ENCODE assay signal across 13 mouse cellular contexts in the genomic region with DNA sequence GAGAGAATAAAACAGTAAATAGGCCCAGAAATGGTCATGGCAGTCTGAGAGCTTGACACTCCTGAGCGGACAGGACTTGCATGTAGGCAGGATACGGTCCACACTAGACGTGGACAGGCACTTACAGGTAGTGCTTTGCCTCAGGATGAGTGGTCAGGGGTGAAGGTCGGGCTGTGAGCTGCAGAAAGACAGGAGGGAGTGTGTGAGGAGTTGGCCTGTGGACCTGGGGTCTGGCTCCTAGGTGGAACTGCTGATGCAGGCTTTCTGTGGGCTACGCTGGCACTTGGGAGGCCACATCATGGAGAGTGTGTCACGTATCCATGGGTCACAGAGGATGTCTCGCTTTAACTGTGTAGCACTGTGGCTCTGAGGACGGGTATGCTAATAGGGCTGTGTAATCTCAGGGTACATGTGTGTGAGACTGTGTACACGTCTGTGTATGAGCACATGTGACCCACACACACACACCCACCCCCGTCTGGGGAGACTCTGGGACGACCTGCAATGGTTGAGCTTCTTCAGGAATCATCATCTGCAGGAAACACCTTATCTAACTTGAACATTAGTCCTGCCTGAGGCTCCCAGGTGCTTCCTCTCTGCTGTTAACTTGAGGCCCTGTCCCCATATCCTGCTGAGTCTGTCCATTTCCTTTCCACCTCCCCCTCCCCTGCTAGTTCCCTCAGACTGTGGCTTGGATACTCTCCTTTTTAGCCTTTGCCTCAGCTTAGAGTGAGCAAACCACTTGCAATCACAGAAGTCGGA. TPM values are rescaled to one million over a fixed set of nuclear protein-coding genes. Genes with fewer than 3 reads are reported as not detected.
A peak's percentile ranks its signal among the peaks of the same experiment; 100 is the strongest.
DNase-seq lines count a peak whose midpoint lies in the region; ATAC-seq lines count a peak whose summit lies in the region.
"Had no signal": no experiment of that assay in that cellular context is flagged by ENCODE, and none has a peak within 500 bp of the region (broad histone marks: within the 10 kb centered on the region; RNA-seq: fewer than 3 reads in every experiment).

No protein-coding gene starts in this region.

- 49% methylated on average over 12 of the region's 12 CpGs for WGBS in heart, embryonic 13.5 days

- no peaks in the 10 kb centered on the region for H3K36me3 ChIP-seq in heart, embryonic 13.5 days

- DNase-seq in heart, postnatal 25 days (ENCODE audit: low spot score) = no peak
- DNase-seq in CD4-positive, CD25-positive, alpha-beta regulatory T cell, adult 2 months (ENCODE audit: low read depth, low spot score) = peak; percentile 52
- DNase-seq in heart, postnatal 4 days = peak; percentile 18
- DNase-seq in adrenal gland, postnatal 10 days = no peak
- DNase-seq in right cerebral cortex, postnatal 25 days = no peak
- no peak for DNase-seq in cerebellum, adult 18-20 months
- DNase-seq: adrenal gland, adult 2 months; cerebellum, postnatal 36 days; kidney, adult 11 months had no signal

- peaks cover 22% of the 10 kb centered on the region for H3K4me1 ChIP-seq in heart, embryonic 13.5 days

- peak overlapping the region; percentile 81 for H3K27ac ChIP-seq in heart, embryonic 13.5 days (replicated peaks)

- peak overlapping the region; percentile 26; the same call in 1 of the 2 replicates for H3K9ac ChIP-seq in heart, embryonic 13.5 days

- 0 out of 2 replicates have a peak, but pooled peaks have one; percentile 21 for ATAC-seq in heart, embryonic 13.5 days (ENCODE audit: extremely low read depth, insufficient number of reproducible peaks, low FRiP score, low TSS enrichment)
- peak; percentile 89 for ATAC-seq in megakaryocyte progenitor cell, adult 5-6 weeks (replicated peaks; ENCODE audit: poor library complexity)
- ATAC-seq: forebrain, embryonic 16.5 days had no signal

- no peaks in the 10 kb centered on the region for H3K9me3 ChIP-seq in heart, embryonic 13.5 days

- no peaks in the 10 kb centered on the region for H3K27me3 ChIP-seq in heart, embryonic 13.5 days (replicated peaks)

- intact Hi-C loops in heart, postnatal 25 days (cut with DNase I) = no loop called here

- no peak overlapping the region for H3K4me3 ChIP-seq in heart, embryonic 13.5 days

- H3K4me2 ChIP-seq in heart, embryonic 13.5 days = no peak overlapping the region

RNA-seq across cellular contexts. Expression of a gene that starts 7.7 kb away (rescaled TPM):
- polyA plus RNA-seq in heart, embryonic 13.5 days (2015; fragmentation: Nextera tagmentation; extraction: Ambion mirVana) = 13.5 and 15.9 TPM in 2 replicates
- total RNA-seq in heart, postnatal 25 days (2021) = under 1 TPM; 0.31 to 0.49 TPM
- 1 to 10 TPM; 3.3 to 3.7 TPM for total RNA-seq in heart, postnatal 4 days (2021)
- 76.0 and 76.5 TPM in 2 replicates for total RNA-seq in megakaryocyte progenitor cell, adult 5-6 weeks (2015)
- 83.2 and 90.0 TPM in 2 replicates for total RNA-seq in megakaryocyte progenitor cell, adult 5-6 weeks (2017)
- 1 to 10 TPM; 4.2 to 5.5 TPM for total RNA-seq in adrenal gland, postnatal 10 days (2021)

RNA-seq across cellular contexts. Expression of a gene that starts 10.2 kb away (rescaled TPM):
- polyA plus RNA-seq in heart, embryonic 13.5 days (2015; fragmentation: Nextera tagmentation; extraction: Ambion mirVana) = not detected in 2 replicates
- total RNA-seq in heart, postnatal 25 days (2021) = not detected
- total RNA-seq in heart, postnatal 4 days (2021) = not detected
- 0.15 and 0.30 TPM in 2 replicates for total RNA-seq in megakaryocyte progenitor cell, adult 5-6 weeks (2015)
- 0.24 TPM in 1 of 2 replicates, not detected in the other for total RNA-seq in megakaryocyte progenitor cell, adult 5-6 weeks (2017)
- total RNA-seq in adrenal gland, postnatal 10 days (2021) = under 1 TPM in 1 of 2 experiments, not detected in 1; 0.21 TPM
- total RNA-seq: adrenal gland, adult 2 months; left cerebral cortex, postnatal 36 days had no signal
- polyA plus RNA-seq: adrenal gland, adult 2 months; forebrain, embryonic 16.5 days had no signal

RNA-seq across cellular contexts. Expression of a gene that starts 34.7 kb away (rescaled TPM):
- polyA plus RNA-seq in heart, embryonic 13.5 days (2015; fragmentation: Nextera tagmentation; extraction: Ambion mirVana) = 1.6 and 1.8 TPM in 2 replicates
- total RNA-seq in heart, postnatal 25 days (2021) = under 1 TPM; 0.61 to 0.88 TPM
- under 1 TPM; 0.32 to 0.33 TPM for total RNA-seq in heart, postnatal 4 days (2021)
- total RNA-seq in megakaryocyte progenitor cell, adult 5-6 weeks (2015) = not detected in 2 replicates
- total RNA-seq in megakaryocyte progenitor cell, adult 5-6 weeks (2017) = not detected in 2 replicates
- 1 to 10 TPM; 2.6 to 2.7 TPM for total RNA-seq in adrenal gland, postnatal 10 days (2021)

RNA-seq across cellular contexts. Expression of a gene that starts 58.3 kb away (rescaled TPM):
- 92.0 and 94.0 TPM in 2 replicates for polyA plus RNA-seq in heart, embryonic 13.5 days (2015; fragmentation: Nextera tagmentation; extraction: Ambion mirVana)
- 100 to 1,000 TPM; 152 to 167 TPM for total RNA-seq in heart, postnatal 25 days (2021)
- 100 to 1,000 TPM; 188 to 203 TPM for total RNA-seq in heart, postnatal 4 days (2021)
- total RNA-seq in megakaryocyte progenitor cell, adult 5-6 weeks (2015) = 69.5 and 79.9 TPM in 2 replicates
- 134 and 138 TPM in 2 replicates for total RNA-seq in megakaryocyte progenitor cell, adult 5-6 weeks (2017)
- total RNA-seq in adrenal gland, postnatal 10 days (2021) = 100 to 1,000 TPM; 143 to 175 TPM

Comparison
In these comparisons a context has a peak if more than half of its experiments do, and no peak if none do; other contexts are left out.
1. DNase-seq: peak in CD4-positive, CD25-positive, alpha-beta regulatory T cell, adult 2 months (single experiment) and heart, postnatal 4 days (single experiment); none in heart, postnatal 25 days (single experiment), adrenal gland, postnatal 10 days (single experiment), right cerebral cortex, postnatal 25 days (single experiment) and cerebellum, adult 18-20 months (0 of 2).
2. RNA of a gene that starts 7.7 kb away (total RNA-seq): 76.0 to 90.0 TPM in megakaryocyte progenitor cell, adult 5-6 weeks; 4.2 to 5.5 TPM in adrenal gland, postnatal 10 days, 3.3 to 3.7 TPM in heart, postnatal 4 days and 0.31 to 0.49 TPM in heart, postnatal 25 days; every median in the first group is over 10 times any median in the second.